Mouse (Mus musculus) embryonic fibroblast, embryonic 13.5 days (primary cell): ENCODE measurements at regions not wholly inside any gene's neighbourhood (a gene's known extent, or its start where the extent isn't known, plus 50 kb on each side); places are given as distances from the start of the nearest gene placed in this dataset.

ENCODE experiments used
- CTCF ChIP-seq: IDR thresholded peaks from 2 replicates; pipeline ENCODE4 v1.5.1; 2011; ENCODE audit warnings: mild to moderate bottlenecking, control low read depth, low read length, moderate library complexity, borderline replicate concordance; ENCODE audit not compliant: insufficient read depth
- POLR2A ChIP-seq: IDR thresholded peaks from 2 replicates; pipeline ENCODE4 v1.6.1; 2011; ENCODE audit warnings: low read depth, mild to moderate bottlenecking, control low read depth, low read length, moderate library complexity

DNA sequence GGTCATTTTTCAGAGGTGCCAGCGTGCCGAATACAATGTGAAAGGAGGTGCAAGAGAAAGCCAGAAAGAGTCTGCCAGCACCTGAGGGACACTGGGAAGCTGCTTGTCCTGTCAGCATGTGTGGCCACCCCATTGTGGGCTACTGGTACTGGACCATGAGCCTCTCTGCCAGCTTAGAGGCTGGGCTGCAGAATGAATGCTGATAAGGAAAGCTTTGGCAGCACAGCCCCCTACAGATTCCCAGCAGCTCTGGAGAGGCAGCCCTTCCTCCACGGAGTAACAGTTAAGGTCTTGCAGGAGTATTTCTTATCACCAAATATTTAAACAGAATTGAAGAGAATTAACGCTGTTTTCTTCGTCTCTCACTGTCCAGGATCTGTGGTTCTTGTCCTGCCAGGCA is 199.5 kb downstream of the Gadd45g start:
- no peak for TF ChIP-seq POLR2A
- TF ChIP-seq CTCF, result no peak
